Mouse (Mus musculus) left cerebral cortex, adult 18-20 months (tissue): ENCODE results near the gene Rpl22. TPM values are rescaled to one million over a fixed set of nuclear protein-coding genes. Genes with fewer than 3 reads are reported as not detected.

Source experiments
- DNase-seq, 2 experiments: peaks; one replicate each; pipeline ENCODE4 v3.0.0; 2021 to 2022; ENCODE audit warnings: low spot score in 2 of 2, mixed read lengths in 1 of 2
- total RNA-seq, 2 experiments: library from RNA; stranded (reverse); gene quantifications; 2 replicates each; pipeline ENCODE4 v1.2.3; 2021

Gene Rpl22
- total RNA-seq, 2 experiments from 2014 or later: 162 to 191 TPM

GRCm38 (mm10) chr4:152296371-152296770 is 29.2 kb upstream of the Rpl22 start:
- DNase-seq: no peak

DNA sequence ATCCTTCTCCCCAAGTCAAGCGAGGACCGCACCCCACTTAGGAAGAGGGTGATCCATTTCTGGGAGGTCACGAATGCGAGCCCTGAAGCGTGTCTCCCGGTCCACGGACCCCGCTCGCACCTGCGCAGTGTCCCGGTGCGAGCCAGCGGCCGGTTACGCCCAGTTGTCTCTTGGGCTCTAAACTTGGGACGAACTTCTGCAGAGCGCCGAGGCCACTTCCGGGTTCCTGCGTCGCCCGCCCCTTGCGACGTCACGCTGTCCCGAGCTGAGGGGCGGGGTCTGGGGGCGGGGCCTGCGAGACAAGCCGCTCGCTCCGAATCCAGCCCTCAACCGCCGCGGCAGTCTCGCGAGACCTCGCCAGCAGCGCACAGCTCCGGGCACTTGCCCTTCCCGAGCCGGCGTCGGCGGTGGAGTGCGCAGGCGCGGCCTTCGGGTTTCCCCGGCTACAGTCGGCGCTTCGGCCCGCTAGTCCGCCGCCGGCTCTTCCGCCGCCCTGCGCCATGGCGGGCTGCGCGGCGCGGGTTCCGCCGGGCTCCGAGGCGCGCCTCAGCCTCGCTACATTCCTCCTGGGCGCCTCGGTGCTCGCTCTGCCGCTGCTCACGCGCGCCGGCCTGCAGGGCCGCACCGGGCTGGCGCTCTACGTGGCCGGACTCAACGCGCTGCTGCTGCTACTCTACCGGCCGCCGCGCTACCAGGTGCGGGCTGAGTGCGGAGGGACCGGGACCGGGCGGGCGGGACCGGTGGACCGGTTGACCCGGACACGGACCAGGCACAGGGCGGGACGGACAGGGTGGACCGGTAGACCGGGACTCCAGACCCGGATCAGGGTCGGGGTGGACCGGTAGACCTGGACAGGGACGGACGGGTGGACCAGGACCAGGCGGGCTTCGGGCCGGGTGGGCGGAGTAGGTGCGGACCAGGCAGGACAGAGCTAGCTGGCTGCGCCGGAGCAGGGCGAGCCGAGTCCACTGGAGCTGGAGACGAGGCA is 28.4 kb upstream of the Rpl22 start, which contains the start of gene Icmt:
Gene Icmt (plus strand): TSS at position 354 of the 988 bp plus-strand sequence.
- peak; percentile 99 to 100 for DNase-seq

GRCm38 (mm10) chr4:152298836-152299235 is 26.7 kb upstream of the Rpl22 start:
- no peak for DNase-seq

GRCm38 (mm10) chr4:152300375-152300774 is 25.2 kb upstream of the Rpl22 start:
- no peak for DNase-seq

DNA sequence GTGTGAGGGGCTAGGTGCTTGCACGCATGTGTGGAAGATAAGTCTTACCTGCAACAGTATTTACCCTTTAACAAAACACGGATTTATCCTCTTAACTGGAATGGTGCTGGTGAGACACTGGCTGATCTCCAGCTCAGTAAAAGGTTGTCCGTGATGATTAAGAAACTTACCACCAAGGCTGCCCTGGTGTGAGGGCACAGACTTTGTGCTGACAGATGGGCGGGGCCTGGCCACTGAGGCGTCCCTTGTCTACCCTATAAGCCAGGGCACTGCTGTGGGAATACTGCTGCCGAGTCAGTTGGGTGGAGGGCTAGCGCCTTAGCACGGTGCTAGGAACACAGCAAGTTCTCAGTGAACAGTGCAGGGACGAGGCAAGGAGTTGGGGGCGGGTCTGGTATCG is 23.5 kb upstream of the Rpl22 start:
- no peak for DNase-seq

DNA sequence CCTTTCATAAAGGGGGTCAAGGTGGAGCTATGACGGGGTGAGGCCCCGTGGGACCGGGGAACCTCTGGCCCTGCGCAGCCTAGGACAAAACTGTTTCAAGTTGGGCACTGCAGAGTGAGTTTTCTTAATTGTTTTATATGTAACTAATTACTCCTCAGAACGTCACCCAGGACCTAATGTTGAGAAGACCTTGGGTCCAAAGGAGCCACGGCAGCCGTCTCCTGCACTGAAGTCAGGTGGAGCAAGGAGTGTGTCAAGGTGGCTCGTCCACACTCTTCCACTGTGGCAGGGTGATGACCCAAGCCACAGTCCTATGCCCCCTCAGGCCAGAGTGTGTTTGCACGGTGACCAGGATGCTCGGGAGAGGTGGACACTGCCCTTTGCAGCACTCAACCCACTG is 22.4 kb upstream of the Rpl22 start:
- no peak for DNase-seq

GRCm38 (mm10) chr4:152304685-152305084 is 20.9 kb upstream of the Rpl22 start:
- no peak for DNase-seq

GRCm38 (mm10) chr4:152305991-152306390 is 19.6 kb upstream of the Rpl22 start:
- DNase-seq: no peak

GRCm38 (mm10) chr4:152307542-152307941 is 18.0 kb upstream of the Rpl22 start:
- DNase-seq: no peak

GRCm38 (mm10) chr4:152312186-152312585 is 13.4 kb upstream of the Rpl22 start:
- DNase-seq: no peak

- peak in 1 of 2 experiments; percentile 41 for DNase-seq
Observed at GRCm38 (mm10) chr4:152313211-152313632, 12.3 kb upstream of the Rpl22 start.

DNA sequence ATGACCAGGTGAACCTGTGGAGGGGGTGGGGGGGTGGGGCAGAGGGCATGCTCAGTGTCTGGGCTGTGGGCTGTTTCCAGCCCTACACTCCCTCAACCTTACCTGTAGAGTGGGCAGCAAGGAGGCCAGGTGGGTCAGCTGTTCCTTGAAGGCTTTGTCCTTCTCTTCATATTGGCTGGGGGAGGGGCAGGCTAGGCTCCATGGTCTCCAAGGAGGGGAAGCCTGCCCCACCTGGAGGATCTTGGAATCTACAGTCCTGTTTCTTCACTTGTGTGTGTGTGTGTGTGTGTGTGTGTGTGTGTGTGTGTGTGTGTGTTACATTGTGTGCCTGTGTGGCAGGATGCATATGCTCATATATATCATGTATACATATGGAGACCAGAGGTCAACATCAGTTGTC is 11.6 kb upstream of the Rpl22 start:
- no peak for DNase-seq

- DNase-seq: peak in 1 of 2 experiments; percentile 49
Observed at GRCm38 (mm10) chr4:152315498-152316213, 9.9 kb upstream of the Rpl22 start.

- no peak for DNase-seq
Observed at GRCm38 (mm10) chr4:152317631-152318033, 7.9 kb upstream of the Rpl22 start.

GRCm38 (mm10) chr4:152318517-152319234 is 6.9 kb upstream of the Rpl22 start, which contains the start of gene Rnf207:
Rnf207 (minus strand) TSS chr4:152318993.
- peak; percentile 67 to 68 for DNase-seq

DNA sequence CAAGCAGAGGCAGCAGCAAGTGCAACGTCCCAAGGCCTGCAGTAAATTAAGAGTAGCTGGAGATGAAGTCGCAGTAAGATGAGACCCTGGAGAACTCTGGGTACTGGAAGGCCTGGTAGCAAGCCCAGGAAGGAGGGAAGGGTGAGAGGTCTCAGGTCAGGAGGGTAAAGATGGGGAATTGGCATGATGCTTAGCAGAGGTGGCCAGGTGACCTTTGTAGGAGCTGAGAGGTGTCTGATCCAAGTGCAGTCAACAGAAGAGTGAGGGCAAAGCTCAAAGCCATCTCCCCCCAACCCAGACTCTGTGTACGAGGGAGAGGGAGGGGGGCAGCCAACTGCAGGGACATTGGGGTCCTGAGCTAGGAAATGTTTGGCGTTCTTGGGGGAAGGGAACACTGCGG is 4.1 kb upstream of the Rpl22 start:
- DNase-seq: no peak

GRCm38 (mm10) chr4:152324641-152325562 is 640 bp upstream of the Rpl22 start:
- DNase-seq: no peak

GRCm38 (mm10) chr4:152326543-152326942 is 1.0 kb downstream of the Rpl22 start:
- DNase-seq: no peak

GRCm38 (mm10) chr4:152328691-152329090 is 3.1 kb downstream of the Rpl22 start:
- peak in 1 of 2 experiments; percentile 48 for DNase-seq

GRCm38 (mm10) chr4:152332952-152333351 is 7.4 kb downstream of the Rpl22 start:
- DNase-seq: peak; percentile 73
